Mouse (Mus musculus): ENCODE data around the gene 1600012H06Rik. TPM values are rescaled to one million over a fixed set of nuclear protein-coding genes. Genes with fewer than 3 reads are reported as not detected.

1600012H06Rik gene
- polyA plus RNA-seq, 1 experiment from 2014 or later = 32.8 TPM

DNA sequence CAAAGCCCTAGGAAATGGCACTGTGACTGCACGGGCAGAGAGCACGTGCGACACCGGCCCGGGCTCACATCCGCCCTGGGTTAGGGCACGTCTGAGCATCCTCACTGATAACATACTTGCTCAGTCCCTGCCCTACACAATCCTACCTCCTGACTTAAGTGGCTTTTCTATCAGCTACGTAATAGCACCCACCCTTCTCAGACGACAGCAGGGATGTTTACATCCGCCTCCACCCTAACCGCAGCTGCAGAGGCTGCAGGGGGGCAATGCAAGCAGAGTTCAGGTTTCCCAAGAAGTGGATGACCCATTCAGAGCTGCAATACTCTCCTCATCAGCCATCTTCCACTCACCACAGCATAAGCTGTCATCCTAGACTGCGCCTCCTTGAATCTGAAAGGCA is 35.8 kb upstream of the 1600012H06Rik start:
- no peak overlapping the region for H3K4me2 ChIP-seq (ENCODE audit: low read length)
- H3K4me3 ChIP-seq (ENCODE audit: control insufficient read depth in 1 of 2, insufficient read depth in 1 of 2, low read depth in 1 of 2, low read length in 2 of 2) = no peak overlapping the region
- H3K36me3 ChIP-seq (ENCODE audit: control insufficient read depth, insufficient read depth, low read length) = no peaks in the 10 kb centered on the region
- ATAC-seq (ENCODE audit: insufficient number of reproducible peaks, insufficient read depth, low FRiP score, low read depth) = no peak
- no peak overlapping the region for H3K27ac ChIP-seq (replicated peaks in 1 of 2; ENCODE audit: control insufficient read depth in 1 of 2, insufficient read depth in 1 of 2, low read depth in 2 of 2, low read length in 2 of 2)
- H3K9ac ChIP-seq (ENCODE audit: low read length) = no peak overlapping the region
- WGBS = 59% methylated on average over 12 of the region's 12 CpGs
- no peaks in the 10 kb centered on the region for H3K9me3 ChIP-seq (ENCODE audit: control insufficient read depth, low read length)
- H3K27me3 ChIP-seq (ENCODE audit: control insufficient read depth, insufficient read depth, low read length) = 0 out of 2 replicates have a peak, but pooled peaks cover 4% of the 10 kb centered on the region
- no peaks in the 10 kb centered on the region for H3K4me1 ChIP-seq (ENCODE audit: control insufficient read depth in 2 of 2, insufficient read depth in 2 of 2, low read length in 2 of 2)

- 76% methylated on average over 5 of the region's 5 CpGs for WGBS
- no peak overlapping the region for H3K27ac ChIP-seq (replicated peaks in 1 of 2; ENCODE audit: control insufficient read depth in 1 of 2, insufficient read depth in 1 of 2, low read depth in 2 of 2, low read length in 2 of 2)
- H3K27me3 ChIP-seq (ENCODE audit: control insufficient read depth, insufficient read depth, low read length) = 0 out of 2 replicates have a peak, but pooled peaks cover 4% of the 10 kb centered on the region
- H3K36me3 ChIP-seq (ENCODE audit: control insufficient read depth, insufficient read depth, low read length) = no peaks in the 10 kb centered on the region
- no peak overlapping the region for H3K9ac ChIP-seq (ENCODE audit: low read length)
- H3K4me2 ChIP-seq (ENCODE audit: low read length) = no peak overlapping the region
- no peak for ATAC-seq (ENCODE audit: insufficient number of reproducible peaks, insufficient read depth, low FRiP score, low read depth)
- H3K9me3 ChIP-seq (ENCODE audit: control insufficient read depth, low read length) = no peaks in the 10 kb centered on the region
- no peaks in the 10 kb centered on the region for H3K4me1 ChIP-seq (ENCODE audit: control insufficient read depth in 2 of 2, insufficient read depth in 2 of 2, low read length in 2 of 2)
- no peak overlapping the region for H3K4me3 ChIP-seq (ENCODE audit: control insufficient read depth in 1 of 2, insufficient read depth in 1 of 2, low read depth in 1 of 2, low read length in 2 of 2)
Observed at GRCm38 (mm10) chr17:14909331-14909730, 33.7 kb upstream of the 1600012H06Rik start.

DNA sequence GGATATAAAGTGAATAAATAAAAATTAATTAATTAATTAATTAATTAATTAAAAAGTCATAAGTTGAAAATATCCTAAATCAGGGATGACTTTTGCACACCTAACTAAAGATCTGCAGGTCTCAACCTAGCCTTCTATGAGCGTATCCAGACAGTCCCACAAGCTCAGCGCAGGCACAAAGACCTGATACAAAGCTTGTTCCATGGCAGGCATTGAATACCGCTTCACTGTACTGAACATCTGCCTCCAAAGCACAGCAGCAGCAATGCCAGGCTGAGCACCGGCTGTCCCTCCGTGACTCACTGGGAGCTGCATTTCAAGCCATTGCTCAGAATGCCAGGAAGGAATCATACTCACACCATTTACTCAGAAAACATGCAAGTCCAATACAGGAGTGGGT is 32.2 kb upstream of the 1600012H06Rik start:
- Histone ChIP-seq H3K36me3 (ENCODE audit: control insufficient read depth, insufficient read depth, low read length) (no peaks in the 10 kb centered on the region), H3K9ac (ENCODE audit: low read length) (no peak overlapping the region), H3K4me2 (ENCODE audit: low read length) (no peak overlapping the region), H3K4me1 (ENCODE audit: control insufficient read depth in 2 of 2, insufficient read depth in 2 of 2, low read length in 2 of 2) (no peaks in the 10 kb centered on the region), H3K27me3 (ENCODE audit: control insufficient read depth, insufficient read depth, low read length) (0 out of 2 replicates have a peak, but pooled peaks cover 4% of the 10 kb centered on the region), H3K27ac (replicated peaks in 1 of 2; ENCODE audit: control insufficient read depth in 1 of 2, insufficient read depth in 1 of 2, low read depth in 2 of 2, low read length in 2 of 2) (no peak overlapping the region), H3K4me3 (ENCODE audit: control insufficient read depth in 1 of 2, insufficient read depth in 1 of 2, low read depth in 1 of 2, low read length in 2 of 2) (no peak overlapping the region), H3K9me3 (ENCODE audit: control insufficient read depth, low read length) (no peaks in the 10 kb centered on the region)
- 86% methylated on average over 5 of the region's 5 CpGs for WGBS
- no peak for ATAC-seq (ENCODE audit: insufficient number of reproducible peaks, insufficient read depth, low FRiP score, low read depth)

DNA sequence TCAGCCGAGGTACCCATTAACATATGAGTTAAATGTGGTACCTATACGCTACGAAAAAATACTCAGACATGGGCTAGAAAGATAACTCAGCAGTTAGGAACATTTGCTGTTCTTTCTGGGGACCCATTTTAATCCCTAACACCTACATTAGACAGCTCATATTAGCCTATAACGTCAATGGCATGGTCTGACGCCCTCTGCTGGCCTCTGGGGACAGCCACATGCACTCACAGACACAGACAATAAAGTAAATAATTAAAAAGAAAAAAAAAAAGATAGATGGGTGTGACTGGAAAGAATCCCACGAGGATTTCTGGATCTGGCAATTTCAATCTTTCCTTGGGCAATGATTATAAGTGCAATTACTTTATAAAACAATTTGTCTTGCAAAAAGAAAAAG is 30.6 kb upstream of the 1600012H06Rik start:
- H3K9ac ChIP-seq (ENCODE audit: low read length) = no peak overlapping the region
- no peak for ATAC-seq (ENCODE audit: insufficient number of reproducible peaks, insufficient read depth, low FRiP score, low read depth)
- 51% methylated on average over 6 of the region's 6 CpGs for WGBS
- no peaks in the 10 kb centered on the region for H3K36me3 ChIP-seq (ENCODE audit: control insufficient read depth, insufficient read depth, low read length)
- H3K4me3 ChIP-seq (ENCODE audit: control insufficient read depth in 1 of 2, insufficient read depth in 1 of 2, low read depth in 1 of 2, low read length in 2 of 2) = no peak overlapping the region
- no peaks in the 10 kb centered on the region for H3K9me3 ChIP-seq (ENCODE audit: control insufficient read depth, low read length)
- H3K4me1 ChIP-seq (ENCODE audit: control insufficient read depth in 2 of 2, insufficient read depth in 2 of 2, low read length in 2 of 2) = no peaks in the 10 kb centered on the region
- no peak overlapping the region for H3K27ac ChIP-seq (replicated peaks in 1 of 2; ENCODE audit: control insufficient read depth in 1 of 2, insufficient read depth in 1 of 2, low read depth in 2 of 2, low read length in 2 of 2)
- no peaks in the 10 kb centered on the region for H3K27me3 ChIP-seq (ENCODE audit: control insufficient read depth, insufficient read depth, low read length)
- no peak overlapping the region for H3K4me2 ChIP-seq (ENCODE audit: low read length)

GRCm38 (mm10) chr17:14912981-14913380 is 30.0 kb upstream of the 1600012H06Rik start:
- H3K4me3 ChIP-seq (ENCODE audit: control insufficient read depth in 1 of 2, insufficient read depth in 1 of 2, low read depth in 1 of 2, low read length in 2 of 2) = no peak overlapping the region
- 89% methylated on average over 8 of the region's 8 CpGs for WGBS
- H3K27ac ChIP-seq (replicated peaks in 1 of 2; ENCODE audit: control insufficient read depth in 1 of 2, insufficient read depth in 1 of 2, low read depth in 2 of 2, low read length in 2 of 2) = no peak overlapping the region
- no peaks in the 10 kb centered on the region for H3K27me3 ChIP-seq (ENCODE audit: control insufficient read depth, insufficient read depth, low read length)
- no peaks in the 10 kb centered on the region for H3K4me1 ChIP-seq (ENCODE audit: control insufficient read depth in 2 of 2, insufficient read depth in 2 of 2, low read length in 2 of 2)
- H3K4me2 ChIP-seq (ENCODE audit: low read length) = no peak overlapping the region
- no peaks in the 10 kb centered on the region for H3K36me3 ChIP-seq (ENCODE audit: control insufficient read depth, insufficient read depth, low read length)
- H3K9ac ChIP-seq (ENCODE audit: low read length) = no peak overlapping the region
- no peak for ATAC-seq (ENCODE audit: insufficient number of reproducible peaks, insufficient read depth, low FRiP score, low read depth)
- no peaks in the 10 kb centered on the region for H3K9me3 ChIP-seq (ENCODE audit: control insufficient read depth, low read length)

DNA sequence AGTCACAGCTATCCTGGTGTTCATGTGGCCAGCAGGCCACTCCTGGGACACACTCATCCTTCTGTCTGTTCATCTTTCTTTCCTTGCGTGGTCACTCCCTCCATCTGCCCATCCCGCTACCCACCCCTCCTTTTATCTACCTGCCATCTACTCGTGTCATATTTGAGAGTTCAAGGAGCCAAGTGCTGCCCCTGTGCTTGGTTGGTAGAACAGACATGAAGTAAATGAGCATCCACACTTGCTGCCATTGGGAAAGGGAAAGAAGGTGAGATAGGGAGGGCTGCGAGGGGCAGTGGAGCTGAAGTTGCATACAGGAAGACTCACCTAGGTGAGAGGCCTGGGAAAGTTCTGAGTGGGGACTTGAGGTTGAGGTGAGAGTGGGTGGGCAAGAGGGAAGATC is 28.6 kb upstream of the 1600012H06Rik start:
- WGBS = 78% methylated on average over 4 of the region's 4 CpGs
- H3K27me3 ChIP-seq (ENCODE audit: control insufficient read depth, insufficient read depth, low read length) = peaks cover 2% of the 10 kb centered on the region; the same call in 1 of the 2 replicates

DNA sequence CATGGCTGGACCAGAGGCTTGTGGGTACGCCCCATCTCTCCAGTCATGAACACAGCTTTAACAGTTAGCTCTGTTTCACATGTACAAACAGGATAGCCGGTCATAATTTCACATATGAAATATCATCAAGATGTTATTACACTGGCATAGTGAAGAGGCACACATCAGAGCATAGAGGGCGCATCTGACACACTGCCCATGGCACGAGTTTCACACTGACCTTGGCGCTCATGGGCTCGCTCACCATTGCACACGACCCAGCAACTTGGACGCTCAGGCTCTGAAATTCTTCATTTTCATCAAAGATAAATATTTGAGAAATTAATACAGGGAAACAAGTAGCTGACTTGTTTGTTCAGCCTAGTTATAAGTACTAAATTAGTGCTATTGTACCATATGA is 25.1 kb upstream of the 1600012H06Rik start:
- Histone ChIP-seq H3K4me1 (ENCODE audit: control insufficient read depth in 2 of 2, insufficient read depth in 2 of 2, low read length in 2 of 2) (no peaks in the 10 kb centered on the region), H3K36me3 (ENCODE audit: control insufficient read depth, insufficient read depth, low read length) (no peaks in the 10 kb centered on the region), H3K9me3 (ENCODE audit: control insufficient read depth, low read length) (no peaks in the 10 kb centered on the region), H3K4me2 (ENCODE audit: low read length) (no peak overlapping the region), H3K4me3 (ENCODE audit: control insufficient read depth in 1 of 2, insufficient read depth in 1 of 2, low read depth in 1 of 2, low read length in 2 of 2) (no peak overlapping the region), H3K27me3 (ENCODE audit: control insufficient read depth, insufficient read depth, low read length) (peaks cover 9% of the 10 kb centered on the region; the same call in 1 of the 2 replicates), H3K9ac (ENCODE audit: low read length) (no peak overlapping the region), H3K27ac (replicated peaks in 1 of 2; ENCODE audit: control insufficient read depth in 1 of 2, insufficient read depth in 1 of 2, low read depth in 2 of 2, low read length in 2 of 2) (no peak overlapping the region)
- 83% methylated on average over 8 of the region's 8 CpGs for WGBS
- no peak for ATAC-seq (ENCODE audit: insufficient number of reproducible peaks, insufficient read depth, low FRiP score, low read depth)

More for the DNA sequence above, 28.6 kb upstream of the 1600012H06Rik start:
- H3K9me3 ChIP-seq (ENCODE audit: control insufficient read depth, low read length) = no peaks in the 10 kb centered on the region
- H3K36me3 ChIP-seq (ENCODE audit: control insufficient read depth, insufficient read depth, low read length) = no peaks in the 10 kb centered on the region
- no peak overlapping the region for H3K27ac ChIP-seq (replicated peaks in 1 of 2; ENCODE audit: control insufficient read depth in 1 of 2, insufficient read depth in 1 of 2, low read depth in 2 of 2, low read length in 2 of 2)
- H3K4me3 ChIP-seq (ENCODE audit: control insufficient read depth in 1 of 2, insufficient read depth in 1 of 2, low read depth in 1 of 2, low read length in 2 of 2) = no peak overlapping the region
- no peaks in the 10 kb centered on the region for H3K4me1 ChIP-seq (ENCODE audit: control insufficient read depth in 2 of 2, insufficient read depth in 2 of 2, low read length in 2 of 2)
- ATAC-seq (ENCODE audit: insufficient number of reproducible peaks, insufficient read depth, low FRiP score, low read depth) = no peak
- H3K9ac ChIP-seq (ENCODE audit: low read length) = no peak overlapping the region
- H3K4me2 ChIP-seq (ENCODE audit: low read length) = no peak overlapping the region

GRCm38 (mm10) chr17:14921582-14921981 is 21.4 kb upstream of the 1600012H06Rik start:
- Histone ChIP-seq H3K4me2 (ENCODE audit: low read length) (no peak overlapping the region), H3K4me3 (ENCODE audit: control insufficient read depth in 1 of 2, insufficient read depth in 1 of 2, low read depth in 1 of 2, low read length in 2 of 2) (no peak overlapping the region), H3K27ac (replicated peaks in 1 of 2; ENCODE audit: control insufficient read depth in 1 of 2, insufficient read depth in 1 of 2, low read depth in 2 of 2, low read length in 2 of 2) (no peak overlapping the region), H3K9me3 (ENCODE audit: control insufficient read depth, low read length) (no peaks in the 10 kb centered on the region), H3K27me3 (ENCODE audit: control insufficient read depth, insufficient read depth, low read length) (peaks cover 9% of the 10 kb centered on the region; the same call in 1 of the 2 replicates), H3K4me1 (ENCODE audit: control insufficient read depth in 2 of 2, insufficient read depth in 2 of 2, low read length in 2 of 2) (no peaks in the 10 kb centered on the region), H3K36me3 (ENCODE audit: control insufficient read depth, insufficient read depth, low read length) (no peaks in the 10 kb centered on the region), H3K9ac (ENCODE audit: low read length) (no peak overlapping the region)
- ATAC-seq (ENCODE audit: insufficient number of reproducible peaks, insufficient read depth, low FRiP score, low read depth) = no peak
- 53% methylated on average over 6 of the region's 6 CpGs for WGBS
